Mouse (Mus musculus) heart, embryonic 16.5 days (tissue): Measurements from ENCODE around the gene Scai. TPM values are rescaled to one million over a fixed set of nuclear protein-coding genes. Genes with fewer than 3 reads are reported as not detected.

Source experiments
- ATAC-seq: fragments of 200-750 bp; cut with Nextera tagmentation; replicated peaks from 2 replicates; pipeline ENCODE4 v1.8.0; 2017; ENCODE audit warnings: moderate number of reproducible peaks; ENCODE audit not compliant: insufficient read depth, low FRiP score; ENCODE audit errors: extremely low read depth
- H3K27ac ChIP-seq: fragments of 300-500 bp; sonication (generic); 2 replicates; pipeline ENCODE4 v1.5.1; 2014; ENCODE audit warnings: mild to moderate bottlenecking, low read length, control low read depth, moderate library complexity
- H3K27me3 ChIP-seq: fragments of 300-500 bp; sonication (generic); 2 replicates; pipeline ENCODE4 v1.6.1; 2014; ENCODE audit warnings: low read length, mixed read lengths; ENCODE audit not compliant: control insufficient read depth, insufficient read depth
- H3K36me3 ChIP-seq: fragments of 300-500 bp; sonication (generic); 2 replicates; pipeline ENCODE4 v1.6.1; 2014; ENCODE audit not compliant: control insufficient read depth, insufficient read depth
- H3K4me1 ChIP-seq: fragments of 300-500 bp; sonication (generic); 2 replicates; pipeline ENCODE4 v1.6.1; 2014; ENCODE audit warnings: low read length, mixed read lengths; ENCODE audit not compliant: control insufficient read depth, insufficient read depth
- H3K4me2 ChIP-seq: fragments of 300-500 bp; sonication (generic); 2 replicates; pipeline ENCODE4 v1.6.1; 2014; ENCODE audit warnings: low read depth, mild to moderate bottlenecking, control low read depth, low read length
- H3K4me3 ChIP-seq: fragments of 300-500 bp; sonication (generic); 2 replicates; pipeline ENCODE4 v1.5.1; 2014; ENCODE audit warnings: mild to moderate bottlenecking, control low read depth, low read length
- H3K9ac ChIP-seq: fragments of 300-500 bp; sonication (generic); 2 replicates; pipeline ENCODE4 v1.6.1; 2014; ENCODE audit warnings: low read length, control low read depth
- H3K9me3 ChIP-seq: fragments of 300-500 bp; sonication (generic); replicated peaks from 2 replicates; pipeline ENCODE4 v1.6.1; 2016; ENCODE audit warnings: low read length; ENCODE audit not compliant: control insufficient read depth
- WGBS: fragments of 180-500 bp; shearing (Covaris S2); extraction: QIAGEN DNeasy Blood & Tissue Kit; methylation state at CpG from one replicate; pipeline ENCODE4 v1.1.7; 2014; 5-methylcytosine and 5-hydroxymethylcytosine counted together
- polyA plus RNA-seq: library from polyadenylated mRNA; unstranded; fragments of >200 nt; fragmentation: Nextera tagmentation; extraction: Ambion mirVana; gene quantifications from 2 replicates; pipeline ENCODE4 v1.2.1, GENCODE M21; 2015

Gene Scai
- polyA plus RNA-seq, 1 experiment from 2014 or later: 5.4 TPM

- Histone ChIP-seq H3K4me2 (no peak overlapping the region), H3K27me3 (no peaks in the 10 kb centered on the region), H3K4me3 (no peak overlapping the region), H3K9ac (no peak overlapping the region), H3K4me1 (no peaks in the 10 kb centered on the region; the same call in 1 of the 2 replicates), H3K27ac (no peak overlapping the region), H3K36me3 (no peaks in the 10 kb centered on the region), H3K9me3 (no peaks in the 10 kb centered on the region)
- ATAC-seq: no peak
- WGBS: 38% methylated on average over 2 of the region's 2 CpGs
Observed at GRCm38 (mm10) chr2:39148075-39148474, 42.5 kb downstream of the Scai start.

DNA sequence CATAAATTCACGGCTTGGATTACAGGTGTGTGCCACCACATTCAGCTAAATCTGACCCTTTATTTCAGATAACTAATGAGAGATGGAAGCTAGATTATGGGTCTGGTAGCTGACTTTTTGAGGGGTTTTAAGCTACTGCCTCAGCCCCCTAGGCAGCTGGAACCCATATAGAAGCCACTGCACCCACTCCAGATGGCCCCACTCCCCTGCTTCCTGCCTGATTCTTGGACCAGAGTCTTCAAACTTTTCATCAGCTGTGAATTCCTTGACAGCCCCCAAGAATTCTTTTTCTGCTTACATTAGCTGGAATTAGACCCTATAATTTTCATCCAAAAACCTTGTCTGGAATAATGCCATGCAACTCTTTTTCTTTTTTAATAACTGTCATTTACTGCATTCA, 44.1 kb downstream of the Scai start:
- WGBS: 91% methylated on average over 1 of the region's 1 CpGs

DNA sequence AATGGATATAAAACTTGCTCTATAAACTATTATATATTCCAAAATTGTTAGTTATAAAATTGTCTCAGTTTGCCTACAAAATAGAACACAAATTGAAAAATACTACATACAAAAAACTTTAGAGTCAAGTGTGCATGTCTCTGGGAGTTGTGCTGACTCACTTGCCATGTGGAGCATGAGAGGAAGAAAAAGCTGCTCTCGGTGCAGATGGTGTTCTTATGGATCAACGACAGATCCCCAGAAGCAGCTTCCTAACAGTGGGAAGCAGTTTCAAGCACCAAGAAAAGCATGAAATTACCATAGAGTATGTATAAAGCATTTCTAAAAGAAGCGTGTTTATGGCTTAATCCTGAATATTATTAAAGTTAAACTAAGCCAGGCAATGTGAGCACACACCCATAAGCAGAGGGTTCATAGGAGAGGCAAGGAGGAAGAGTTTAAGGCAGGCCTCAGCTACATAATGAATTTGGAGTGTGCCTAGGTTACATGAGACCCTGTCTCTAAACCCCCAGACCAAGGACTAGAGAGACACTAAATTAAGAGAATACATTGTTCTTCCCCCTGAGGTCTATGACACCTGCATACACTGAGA, 48.1 kb downstream of the Scai start:
- WGBS: 89% methylated on average over 3 of the region's 3 CpGs
- no peaks in the 10 kb centered on the region for H3K9me3 ChIP-seq
- ATAC-seq: no peak
- no peaks in the 10 kb centered on the region for H3K27me3 ChIP-seq
- no peak overlapping the region for H3K27ac ChIP-seq
- no peak overlapping the region for H3K9ac ChIP-seq
- H3K4me1 ChIP-seq: no peaks in the 10 kb centered on the region
- no peaks in the 10 kb centered on the region for H3K36me3 ChIP-seq
- H3K4me2 ChIP-seq: no peak overlapping the region
- H3K4me3 ChIP-seq: no peak overlapping the region

More for the DNA sequence above, 44.1 kb downstream of the Scai start:
- H3K4me3 ChIP-seq: no peak overlapping the region
- no peak for ATAC-seq
- H3K36me3 ChIP-seq: no peaks in the 10 kb centered on the region
- H3K4me2 ChIP-seq: no peak overlapping the region
- H3K9ac ChIP-seq: no peak overlapping the region
- no peaks in the 10 kb centered on the region for H3K9me3 ChIP-seq
- H3K27me3 ChIP-seq: no peaks in the 10 kb centered on the region
- no peak overlapping the region for H3K27ac ChIP-seq
- H3K4me1 ChIP-seq: no peaks in the 10 kb centered on the region; the same call in 1 of the 2 replicates

GRCm38 (mm10) chr2:39140586-39141455, 49.7 kb downstream of the Scai start:
- Histone ChIP-seq H3K4me2 (no peak overlapping the region), H3K36me3 (no peaks in the 10 kb centered on the region), H3K27ac (no peak overlapping the region), H3K9ac (no peak overlapping the region), H3K9me3 (no peaks in the 10 kb centered on the region), H3K4me1 (no peaks in the 10 kb centered on the region), H3K27me3 (no peaks in the 10 kb centered on the region), H3K4me3 (no peak overlapping the region)
- WGBS: 82% methylated on average over 7 of the region's 7 CpGs
- ATAC-seq: no peak

DNA sequence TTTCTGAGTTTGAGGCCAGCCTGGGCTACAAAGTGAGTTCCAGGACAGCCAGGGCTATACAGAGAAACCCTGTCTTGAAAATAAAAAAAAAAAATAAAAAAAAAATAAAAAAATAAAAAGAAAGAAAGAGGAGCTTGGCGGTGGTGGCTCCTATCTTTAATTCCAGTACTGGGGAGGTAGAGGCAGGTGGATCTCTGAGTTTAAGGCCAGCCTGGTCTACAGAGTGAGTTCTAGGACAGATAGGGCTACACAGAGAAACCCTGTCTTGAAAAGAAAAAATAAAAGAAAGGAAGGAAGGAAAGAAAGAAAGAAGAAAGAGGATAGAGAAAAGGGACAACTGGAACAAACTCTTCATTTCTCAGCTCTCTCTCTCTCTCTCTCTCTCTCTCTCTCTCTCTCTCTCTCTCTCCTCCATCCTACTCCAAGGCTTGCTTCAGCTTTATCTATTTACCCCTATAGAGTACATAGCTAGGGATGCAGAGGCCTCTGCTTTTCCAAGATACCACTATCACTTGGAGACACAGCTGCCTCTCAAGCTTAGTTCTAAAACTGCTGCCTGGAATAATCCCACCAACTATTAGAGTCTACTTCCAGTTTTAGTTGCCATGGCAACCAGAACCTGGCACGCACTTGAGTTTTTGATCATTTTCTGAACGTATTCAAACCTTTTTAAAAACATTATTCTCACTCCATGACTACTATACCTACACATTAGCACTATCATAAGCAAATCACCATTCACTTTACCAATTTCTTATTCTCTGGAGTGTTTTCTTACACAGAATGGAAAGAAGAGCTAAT, 60.8 kb downstream of the Scai start:
- WGBS: 83% methylated on average over 3 of the region's 3 CpGs
- Histone ChIP-seq H3K4me1 (no peaks in the 10 kb centered on the region), H3K27ac (no peak overlapping the region), H3K9ac (no peak overlapping the region), H3K36me3 (no peaks in the 10 kb centered on the region), H3K9me3 (no peaks in the 10 kb centered on the region), H3K27me3 (no peaks in the 10 kb centered on the region), H3K4me3 (no peak overlapping the region), H3K4me2 (no peak overlapping the region)
- ATAC-seq: no peak

- Histone ChIP-seq H3K9me3 (no peaks in the 10 kb centered on the region), H3K36me3 (peaks cover 7% of the 10 kb centered on the region; the same call in 1 of the 2 replicates), H3K4me2 (no peak overlapping the region), H3K27ac (no peak overlapping the region), H3K9ac (no peak overlapping the region), H3K4me1 (no peaks in the 10 kb centered on the region), H3K27me3 (no peaks in the 10 kb centered on the region), H3K4me3 (no peak overlapping the region)
- 85% methylated on average over 5 of the region's 5 CpGs for WGBS
- no peak for ATAC-seq
Observed at GRCm38 (mm10) chr2:39124167-39124566, 66.4 kb downstream of the Scai start.

DNA sequence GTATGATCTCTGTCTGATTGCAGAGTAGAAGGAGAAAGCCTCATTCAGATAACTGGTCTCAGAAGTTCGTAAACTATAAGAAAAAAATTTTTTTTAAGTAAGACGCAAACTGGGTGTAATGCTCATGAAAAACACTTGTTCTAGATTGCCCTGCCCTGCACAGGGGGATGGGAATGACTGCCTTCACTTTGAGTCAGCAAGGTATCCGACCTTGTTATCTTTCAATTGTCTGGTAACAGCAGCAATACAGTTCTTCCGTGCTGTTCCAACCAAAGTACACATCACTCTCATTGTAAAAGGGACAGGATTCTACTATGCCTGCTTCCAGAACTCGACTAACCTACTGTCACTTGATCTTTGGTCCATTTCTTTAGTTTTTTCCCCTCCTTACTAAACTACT, 69.4 kb downstream of the Scai start:
- no peaks in the 10 kb centered on the region for H3K9me3 ChIP-seq
- no peaks in the 10 kb centered on the region for H3K27me3 ChIP-seq
- H3K4me1 ChIP-seq: no peaks in the 10 kb centered on the region
- no peak overlapping the region for H3K4me3 ChIP-seq
- WGBS: 77% methylated on average over 5 of the region's 5 CpGs
- H3K36me3 ChIP-seq: peaks cover 11% of the 10 kb centered on the region; the same call in 1 of the 2 replicates
- ATAC-seq: no peak
- H3K9ac ChIP-seq: no peak overlapping the region
- H3K4me2 ChIP-seq: no peak overlapping the region
- no peak overlapping the region for H3K27ac ChIP-seq

- Histone ChIP-seq H3K9ac (no peak overlapping the region), H3K4me1 (no peaks in the 10 kb centered on the region), H3K27me3 (no peaks in the 10 kb centered on the region), H3K36me3 (peaks cover 9% of the 10 kb centered on the region; the same call in 1 of the 2 replicates), H3K4me2 (no peak overlapping the region), H3K9me3 (no peaks in the 10 kb centered on the region), H3K27ac (no peak overlapping the region), H3K4me3 (no peak overlapping the region)
- WGBS: 91% methylated on average over 2 of the region's 2 CpGs
- no peak for ATAC-seq
Observed at GRCm38 (mm10) chr2:39116583-39116982, 74.0 kb downstream of the Scai start.
